Mouse (Mus musculus) megakaryocyte, embryonic 14.5 days (primary cell): ENCODE results near the gene Ackr1. TPM values are rescaled to one million over a fixed set of nuclear protein-coding genes. Genes with fewer than 3 reads are reported as not detected.
A peak's percentile ranks its signal among the peaks of the same experiment; 100 is the strongest.

Source experiments
- H3K27me3 ChIP-seq: replicated peaks from 2 replicates; pipeline ENCODE3; 2012; ENCODE audit warnings: inconsistent platforms
- H3K36me3 ChIP-seq: replicated peaks from 2 replicates; pipeline ENCODE3; 2012; ENCODE audit warnings: low read length, inconsistent platforms, mixed read lengths
- H3K4me1 ChIP-seq: 2 replicates; pipeline ENCODE4 v1.6.1; 2012; ENCODE audit warnings: inconsistent platforms
- H3K4me3 ChIP-seq: replicated peaks from 2 replicates; pipeline ENCODE3; 2012; ENCODE audit warnings: moderate library complexity, mild to moderate bottlenecking, inconsistent platforms
- H3K9me3 ChIP-seq: 2 replicates; pipeline ENCODE4 v1.6.1; 2012; ENCODE audit warnings: inconsistent platforms
- FLI1 ChIP-seq: IDR thresholded peaks from 2 replicates; pipeline ENCODE4 v1.6.1; 2012; ENCODE audit warnings: low read length, inconsistent platforms, mixed read lengths
- GATA1 ChIP-seq: IDR thresholded peaks from 3 replicates; pipeline ENCODE4 v1.6.1; 2012; ENCODE audit warnings: mixed read lengths, low read length, inconsistent platforms, borderline replicate concordance
- polyA plus RNA-seq: library from polyadenylated mRNA; stranded (reverse); fragments of >175 nt; gene quantifications from 2 replicates; pipeline ENCODE4 v1.2.3, GENCODE M21; 2012; ENCODE audit warnings: low replicate concordance; ENCODE audit not compliant: insufficient read depth

Gene Ackr1
- 1.4 and 1.6 TPM in 2 replicates for polyA plus RNA-seq

DNA sequence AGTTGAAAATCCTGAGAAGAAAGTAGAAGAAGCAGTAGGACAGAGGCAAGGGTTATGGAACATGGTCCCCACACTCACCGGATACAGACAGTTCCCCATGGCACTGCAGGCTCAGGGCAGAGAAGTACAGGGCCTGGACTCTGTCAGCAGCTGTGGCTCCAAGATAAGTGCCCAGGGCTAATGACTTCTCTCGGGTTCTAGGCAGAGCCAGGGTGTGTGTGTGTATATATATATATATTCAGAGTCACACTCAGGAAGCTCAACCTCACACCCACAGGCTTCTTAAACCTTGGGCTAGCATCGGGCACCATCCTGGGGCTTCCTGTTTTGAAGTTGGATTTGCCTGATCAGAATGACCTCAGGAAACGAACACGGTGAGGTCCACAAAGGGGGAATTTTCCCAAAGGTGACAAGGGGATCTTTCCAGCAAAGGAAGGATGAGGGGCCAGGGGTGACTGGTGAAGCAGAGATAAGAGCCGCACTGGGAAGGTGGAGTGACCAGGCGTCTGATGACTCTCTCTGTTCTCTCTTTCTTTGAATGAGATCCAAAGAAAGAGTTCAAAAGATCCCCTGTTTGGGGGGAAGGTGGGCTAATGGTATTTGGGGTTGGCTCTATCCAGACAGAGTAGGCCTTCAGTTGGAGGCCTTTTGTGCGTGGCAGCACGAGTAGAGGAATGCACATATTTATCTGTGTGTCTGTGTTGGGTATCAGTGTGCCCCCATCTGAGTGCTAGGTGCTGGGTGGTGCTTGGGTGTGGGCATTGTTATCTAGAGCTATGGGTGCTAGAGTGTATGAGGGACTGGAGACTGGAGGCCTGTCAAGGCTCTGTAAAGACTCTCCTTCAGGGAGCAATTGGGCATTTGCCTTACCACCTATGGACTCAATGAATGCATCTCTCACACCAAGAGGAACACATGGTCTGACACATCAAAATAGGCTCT, at the start of gene Ackr1:
TSS of gene Ackr1 (minus strand) at position 439 of the 942 bp plus-strand sequence.
- no peaks in the 10 kb centered on the region for H3K9me3 ChIP-seq
- peaks cover 91% of the 10 kb centered on the region for H3K4me1 ChIP-seq
- peak within 1 kb of the TSS; percentile 93 for H3K4me3 ChIP-seq
- peaks cover 7% of the 10 kb centered on the region for H3K36me3 ChIP-seq
- peaks cover 2% of the 10 kb centered on the region for H3K27me3 ChIP-seq
- TF ChIP-seq GATA1 (no peak; the same call in 2 of the 3 replicates), FLI1 (0 out of 2 replicates have a peak, but pooled peaks have one; percentile 13)

DNA sequence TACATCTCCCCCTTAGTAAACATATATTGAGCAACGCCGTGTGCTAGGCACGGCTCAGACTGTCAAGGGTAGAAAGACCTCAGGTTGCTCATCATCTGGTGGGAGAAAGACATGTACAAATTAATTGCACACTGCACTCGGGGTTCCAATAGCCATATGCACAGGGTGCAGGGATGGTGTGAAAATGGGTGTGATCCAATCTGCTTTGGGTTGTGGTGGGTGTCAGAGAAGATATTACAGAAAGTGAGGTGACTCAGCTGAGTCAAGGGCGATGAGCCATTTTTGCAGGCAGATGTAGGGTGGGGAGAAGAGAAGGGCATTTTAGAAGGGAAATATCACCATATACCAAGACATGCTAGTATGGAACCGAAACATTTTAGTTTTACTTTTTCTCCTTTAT, 47.9 kb upstream of the Ackr1 start:
- Histone ChIP-seq H3K36me3 (no peaks in the 10 kb centered on the region), H3K4me1 (peaks cover 4% of the 10 kb centered on the region; the same call in 1 of the 2 replicates), H3K27me3 (peaks cover 9% of the 10 kb centered on the region), H3K4me3 (no peak overlapping the region), H3K9me3 (no peaks in the 10 kb centered on the region)
- TF ChIP-seq FLI1 (no peak), GATA1 (no peak)

DNA sequence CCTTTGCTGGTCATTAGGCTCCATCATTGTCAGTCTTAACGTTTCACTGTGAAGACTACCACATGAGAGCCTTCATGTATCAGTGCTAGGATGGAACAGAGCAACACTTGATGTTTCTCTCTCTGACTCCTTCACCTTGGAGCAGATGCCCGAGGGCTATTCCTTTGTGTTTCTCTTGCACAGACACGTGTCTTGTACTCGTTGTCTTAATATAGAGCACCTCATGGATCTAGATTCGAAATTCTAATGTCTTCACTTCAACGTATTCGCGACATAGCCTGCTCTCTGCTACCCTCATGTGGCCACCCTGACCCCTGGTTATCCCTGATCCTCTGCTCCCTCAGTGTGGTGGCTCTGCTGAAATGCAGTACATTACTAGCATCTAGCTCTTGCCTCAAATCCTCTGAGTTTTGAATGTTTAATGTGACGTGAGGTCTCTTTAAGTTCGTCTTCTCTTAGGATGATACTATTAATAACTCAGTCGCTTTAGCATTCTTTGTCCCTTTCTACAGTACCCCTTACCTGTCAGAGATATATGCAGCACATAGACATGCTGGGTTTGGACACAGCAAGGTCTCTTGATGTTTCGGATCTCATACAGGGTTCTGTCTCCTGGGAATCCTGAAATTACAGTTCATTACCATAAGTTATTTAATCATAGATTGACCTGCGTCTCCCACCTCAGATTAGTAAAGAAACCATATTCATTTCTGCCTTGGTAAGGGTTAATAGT, 44.0 kb upstream of the Ackr1 start:
- Histone ChIP-seq H3K36me3 (no peaks in the 10 kb centered on the region), H3K27me3 (peaks cover 17% of the 10 kb centered on the region), H3K9me3 (no peaks in the 10 kb centered on the region), H3K4me3 (peak overlapping the region; percentile 62), H3K4me1 (peaks cover 4% of the 10 kb centered on the region; the same call in 1 of the 2 replicates)
- no peak for TF ChIP-seq GATA1
- no peak for TF ChIP-seq FLI1

- H3K9me3 ChIP-seq, result no peaks in the 10 kb centered on the region
- TF ChIP-seq FLI1 (no peak), GATA1 (no peak)
- H3K4me3 ChIP-seq, result no peak overlapping the region
Measured at GRCm38 (mm10) chr1:173374020-173374419, 40.5 kb upstream of the Ackr1 start.

DNA sequence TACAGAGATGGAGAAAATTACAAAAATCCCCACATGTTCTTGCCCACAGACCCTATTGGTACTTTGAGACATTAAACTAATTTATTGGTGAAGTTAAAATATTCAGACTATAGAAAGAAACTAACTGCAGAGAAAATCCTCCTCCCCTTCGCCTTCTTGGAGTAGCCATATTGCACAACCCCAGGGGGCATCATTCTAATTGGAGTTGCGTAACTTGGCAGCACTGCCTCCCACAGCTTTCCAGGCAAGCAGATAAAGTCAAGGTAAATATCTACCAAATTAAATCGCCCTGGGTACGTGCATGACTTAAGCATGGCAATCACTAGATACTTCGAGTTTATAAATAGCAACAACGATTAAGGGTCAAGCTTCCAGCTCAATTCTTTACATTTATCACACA, 38.0 kb upstream of the Ackr1 start:
- H3K36me3 ChIP-seq, result no peaks in the 10 kb centered on the region
- peaks cover 16% of the 10 kb centered on the region for H3K4me1 ChIP-seq
- peaks cover 68% of the 10 kb centered on the region for H3K27me3 ChIP-seq
- TF ChIP-seq GATA1 (no peak), FLI1 (no peak)
- H3K4me3 ChIP-seq, result no peak overlapping the region
- H3K9me3 ChIP-seq, result no peaks in the 10 kb centered on the region

More at GRCm38 (mm10) chr1:173374020-173374419, 40.5 kb upstream of the Ackr1 start:
- H3K36me3 ChIP-seq, result no peaks in the 10 kb centered on the region
- H3K4me1 ChIP-seq, result peaks cover 4% of the 10 kb centered on the region; the same call in 1 of the 2 replicates
- H3K27me3 ChIP-seq, result peaks cover 45% of the 10 kb centered on the region

- TF ChIP-seq GATA1, result no peak
- no peak for TF ChIP-seq FLI1
- Histone ChIP-seq H3K4me3 (no peak overlapping the region), H3K4me1 (peaks cover 27% of the 10 kb centered on the region), H3K27me3 (peaks cover 74% of the 10 kb centered on the region), H3K9me3 (no peaks in the 10 kb centered on the region), H3K36me3 (no peaks in the 10 kb centered on the region)
Measured at GRCm38 (mm10) chr1:173370456-173370855, 36.9 kb upstream of the Ackr1 start.

DNA sequence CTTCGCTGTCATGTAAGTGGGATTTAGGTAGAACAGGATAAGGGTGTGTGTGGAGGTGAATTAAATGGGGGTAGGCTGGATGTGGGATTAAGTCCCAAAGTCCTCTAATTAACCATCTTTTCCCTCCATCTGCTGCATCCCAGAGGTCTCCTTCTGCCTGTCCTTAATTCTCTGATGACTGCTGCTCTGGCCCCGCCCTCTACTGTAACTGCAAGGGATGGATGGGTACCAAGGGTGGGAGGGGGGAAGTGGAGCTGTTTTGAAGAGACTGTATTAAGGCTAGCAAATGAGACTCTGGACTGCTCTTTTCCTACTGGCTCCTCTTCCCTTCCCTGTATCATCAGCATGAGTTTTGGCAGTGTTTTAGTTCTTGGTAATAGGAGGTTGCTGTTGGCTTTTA, 36.1 kb upstream of the Ackr1 start:
- peaks cover 78% of the 10 kb centered on the region for H3K27me3 ChIP-seq
- H3K36me3 ChIP-seq, result no peaks in the 10 kb centered on the region
- H3K9me3 ChIP-seq, result no peaks in the 10 kb centered on the region
- no peak for TF ChIP-seq GATA1
- TF ChIP-seq FLI1, result no peak
- H3K4me3 ChIP-seq, result no peak overlapping the region
- H3K4me1 ChIP-seq, result peaks cover 29% of the 10 kb centered on the region

GRCm38 (mm10) chr1:173367356-173368046, 34.0 kb upstream of the Ackr1 start, which contains the start of gene Cadm3:
TSS of gene Cadm3 (minus strand) at chr1:173367695.
- peak within 1 kb of the TSS; percentile 87 for H3K4me3 ChIP-seq
- H3K9me3 ChIP-seq, result no peaks in the 10 kb centered on the region
- peaks cover 29% of the 10 kb centered on the region for H3K4me1 ChIP-seq
- no peaks in the 10 kb centered on the region for H3K36me3 ChIP-seq
- TF ChIP-seq FLI1, result no peak
- no peak for TF ChIP-seq GATA1
- H3K27me3 ChIP-seq, result peaks cover 87% of the 10 kb centered on the region

GRCm38 (mm10) chr1:173366701-173367355, 33.3 kb upstream of the Ackr1 start:
- peak overlapping the region; percentile 87 for H3K4me3 ChIP-seq
- no peaks in the 10 kb centered on the region for H3K36me3 ChIP-seq
- H3K27me3 ChIP-seq, result peaks cover 84% of the 10 kb centered on the region
- no peaks in the 10 kb centered on the region for H3K9me3 ChIP-seq
- H3K4me1 ChIP-seq, result peaks cover 29% of the 10 kb centered on the region
- TF ChIP-seq FLI1 (no peak), GATA1 (no peak)
